Comparison of ENCODE assay signal across 27 mouse cellular contexts in the genomic region with DNA sequence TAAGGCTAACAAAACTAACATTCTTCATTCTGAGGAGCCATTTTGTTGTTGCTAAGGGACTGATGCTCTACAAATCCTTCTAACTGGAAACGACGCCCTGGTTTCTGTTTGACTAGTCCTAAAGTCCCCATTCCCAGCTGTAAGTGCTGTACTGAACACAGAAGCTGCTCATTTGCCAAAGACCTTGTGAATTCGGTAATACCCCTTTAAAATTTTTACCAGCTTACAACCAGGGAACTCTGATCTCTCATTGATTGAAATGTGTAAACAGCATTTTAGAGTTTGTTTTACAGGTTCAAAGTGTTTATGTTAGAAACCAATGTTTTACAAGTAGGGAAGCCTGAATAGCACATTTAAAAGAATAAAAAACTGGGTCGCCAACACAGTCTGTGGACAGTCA. TPM values are rescaled to one million over a fixed set of nuclear protein-coding genes. Genes with fewer than 3 reads are reported as not detected.
DNase-seq lines count a peak whose midpoint lies in the region; ATAC-seq and TF ChIP-seq lines count a peak whose summit lies in the region.
"Had no signal": no experiment of that assay in that cellular context is flagged by ENCODE, and none has a peak within 500 bp of the region (broad histone marks: within the 10 kb centered on the region; RNA-seq: fewer than 3 reads in every experiment).

No protein-coding gene starts in this region.

- peaks cover 9% of the 10 kb centered on the region for H3K36me3 ChIP-seq in liver, adult 2 months (ENCODE audit: control insufficient read depth, insufficient read depth, low read length)
- no peaks in the 10 kb centered on the region for H3K36me3 ChIP-seq in liver, embryonic 11.5 days (ENCODE audit: control insufficient read depth, insufficient read depth, low read length)
- H3K36me3 ChIP-seq in liver, embryonic 14.5 days (replicated peaks; ENCODE audit: control insufficient read depth, insufficient read depth, low read depth) = no peaks in the 10 kb centered on the region
- no peaks in the 10 kb centered on the region for H3K36me3 ChIP-seq in liver, embryonic 16.5 days (ENCODE audit: control insufficient read depth, insufficient read depth)
- no peaks in the 10 kb centered on the region for H3K36me3 ChIP-seq in midbrain, embryonic 11.5 days (ENCODE audit: control insufficient read depth, insufficient read depth, low read length)
- H3K36me3 ChIP-seq: embryonic facial prominence, embryonic 10.5 days; embryonic facial prominence, embryonic 13.5 days; forebrain, embryonic 12.5 days; forebrain, embryonic 15.5 days; heart, embryonic 12.5 days; heart, embryonic 15.5 days; hindbrain, embryonic 12.5 days; hindbrain, embryonic 15.5 days had no signal

- peaks cover 11% of the 10 kb centered on the region; the same call in 1 of the 2 replicates for H3K79me2 ChIP-seq in liver, adult 2 months (ENCODE audit: control insufficient read depth, insufficient read depth, low read length)

- H3K9ac ChIP-seq in liver, adult 2 months (ENCODE audit: low read depth, low read length) = peak overlapping the region; percentile 45; the same call in 1 of the 2 replicates
- H3K9ac ChIP-seq in liver, embryonic 11.5 days (ENCODE audit: low read depth, low read length) = no peak overlapping the region
- no peak overlapping the region for H3K9ac ChIP-seq in liver, embryonic 14.5 days (replicated peaks)
- no peak overlapping the region for H3K9ac ChIP-seq in liver, embryonic 16.5 days (ENCODE audit: low read depth, low read length)
- H3K9ac ChIP-seq in midbrain, embryonic 11.5 days (ENCODE audit: low read length) = no peak overlapping the region
- H3K9ac ChIP-seq: embryonic facial prominence, embryonic 13.5 days; forebrain, embryonic 12.5 days; forebrain, embryonic 15.5 days; heart, embryonic 12.5 days; heart, embryonic 15.5 days; hindbrain, embryonic 12.5 days; hindbrain, embryonic 15.5 days had no signal

- peak; percentile 98 for DNase-seq in liver, adult 2 months (ENCODE audit: extremely low read depth, low read depth, low spot score)
- DNase-seq in liver, embryonic 11.5 days (ENCODE audit: low spot score) = no peak
- peak in 1 of 3 experiments; percentile 16 for DNase-seq in liver, embryonic 14.5 days (ENCODE audit: low read depth in 3 of 3, low spot score in 3 of 3)
- DNase-seq in embryo, embryonic 9.5 days (ENCODE audit: extremely low spot score) = no peak
- DNase-seq in midbrain, embryonic 11.5 days (ENCODE audit: low spot score, missing footprints) = no peak
- DNase-seq: adrenal gland, adult 2 months; adrenal gland, postnatal 14 days; cerebellum, adult 11 months; cerebellum, adult 2 months; cerebellum, adult 9-11 months; cerebellum, postnatal 25 days; gastrocnemius, postnatal 10 days; gastrocnemius, postnatal 36 days; heart, adult 2 months had no signal

- no peak for TF ChIP-seq CTCF in liver, adult 2 months (IDR thresholded peaks at IDR 0.05; ENCODE audit: low read depth, low read length)
- no peak for TF ChIP-seq CTCF in liver, embryonic 14.5 days (IDR thresholded peaks at IDR 0.05; ENCODE audit: low read depth)

- no peak for TF ChIP-seq EP300 in liver, embryonic 14.5 days (IDR thresholded peaks at IDR 0.05; ENCODE audit: low read depth)

- no peak for ATAC-seq in liver, embryonic 11.5 days (replicated peaks; ENCODE audit: low FRiP score)
- 0 out of 2 replicates have a peak, but pooled peaks have one; percentile 31 for ATAC-seq in liver, embryonic 14.5 days (ENCODE audit: insufficient read depth)
- peak; percentile 80 for ATAC-seq in liver, embryonic 16.5 days (ENCODE audit: low read depth)
- no peak for ATAC-seq in midbrain, embryonic 11.5 days (ENCODE audit: low FRiP score)
- ATAC-seq: CD4-positive, CD25-positive, alpha-beta regulatory T cell, adult 4 months; forebrain, embryonic 15.5 days had no signal

- 15% methylated on average over 4 of the region's 4 CpGs for WGBS in liver, adult 2 months
- WGBS in liver, embryonic 11.5 days = 69% methylated on average over 4 of the region's 4 CpGs
- 56% methylated on average over 4 of the region's 4 CpGs for WGBS in liver, embryonic 14.5 days (ENCODE audit: insufficient replicate concordance)
- 56% methylated on average over 4 of the region's 4 CpGs for WGBS in liver, embryonic 16.5 days (ENCODE audit: insufficient replicate concordance)
- 85% methylated on average over 4 of the region's 4 CpGs for WGBS in midbrain, embryonic 11.5 days

- H3K4me3 ChIP-seq in liver, adult 2 months (ENCODE audit: insufficient read depth, low read depth, low read length) = 0 out of 2 replicates have a peak overlapping the region, but pooled peaks have one; percentile 20
- no peak overlapping the region for H3K4me3 ChIP-seq in liver, embryonic 11.5 days (ENCODE audit: low read depth, low read length)
- no peak overlapping the region for H3K4me3 ChIP-seq in liver, embryonic 14.5 days (ENCODE audit: insufficient read depth in 1 of 2, low read depth in 2 of 2, low read length in 2 of 2)
- H3K4me3 ChIP-seq in liver, embryonic 16.5 days (ENCODE audit: low read depth, low read length) = no peak overlapping the region
- no peak overlapping the region for H3K4me3 ChIP-seq in midbrain, embryonic 11.5 days (ENCODE audit: low read depth, low read length)
- H3K4me3 ChIP-seq: embryonic facial prominence, embryonic 10.5 days; embryonic facial prominence, embryonic 13.5 days; erythroblast, embryonic 14.5 days; forebrain, embryonic 12.5 days; forebrain, embryonic 15.5 days; heart, adult 2 months; heart, embryonic 12.5 days; hindbrain, embryonic 12.5 days; hindbrain, embryonic 15.5 days had no signal

- no peaks in the 10 kb centered on the region for H3K27me3 ChIP-seq in liver, adult 2 months (ENCODE audit: control insufficient read depth, insufficient read depth, low read length)
- H3K27me3 ChIP-seq in liver, embryonic 11.5 days (replicated peaks; ENCODE audit: control insufficient read depth, insufficient read depth, low read length) = no peaks in the 10 kb centered on the region
- no peaks in the 10 kb centered on the region for H3K27me3 ChIP-seq in liver, embryonic 14.5 days (ENCODE audit: control insufficient read depth, insufficient read depth, low read length)
- H3K27me3 ChIP-seq in liver, embryonic 16.5 days (ENCODE audit: control insufficient read depth, insufficient read depth, low read depth, low read length) = no peaks in the 10 kb centered on the region
- no peaks in the 10 kb centered on the region for H3K27me3 ChIP-seq in midbrain, embryonic 11.5 days (ENCODE audit: control insufficient read depth, insufficient read depth, low read length)
- H3K27me3 ChIP-seq: forebrain, embryonic 12.5 days; forebrain, embryonic 15.5 days; heart, embryonic 12.5 days; heart, embryonic 15.5 days; hindbrain, embryonic 12.5 days; hindbrain, embryonic 15.5 days had no signal

- peaks cover 24% of the 10 kb centered on the region for H3K4me1 ChIP-seq in liver, adult 2 months (ENCODE audit: control insufficient read depth, insufficient read depth, low read length)
- H3K4me1 ChIP-seq in liver, embryonic 11.5 days (replicated peaks; ENCODE audit: control insufficient read depth, insufficient read depth, low read length) = no peaks in the 10 kb centered on the region
- H3K4me1 ChIP-seq in liver, embryonic 14.5 days (replicated peaks; ENCODE audit: control insufficient read depth in 2 of 2, insufficient read depth in 2 of 2, low read length in 1 of 2) = peaks cover 0 to 5% of the 10 kb centered on the region in 2 experiments; a peak in 2 of 4 replicates
- H3K4me1 ChIP-seq in liver, embryonic 16.5 days (ENCODE audit: control insufficient read depth, low read depth, low read length) = no peaks in the 10 kb centered on the region
- H3K4me1 ChIP-seq in midbrain, embryonic 11.5 days (ENCODE audit: control insufficient read depth, insufficient read depth, low read length) = no peaks in the 10 kb centered on the region
- H3K4me1 ChIP-seq: embryonic facial prominence, embryonic 10.5 days; forebrain, embryonic 12.5 days; hindbrain, embryonic 12.5 days; hindbrain, embryonic 15.5 days had no signal

- peak overlapping the region; percentile 80 for H3K27ac ChIP-seq in liver, adult 2 months (replicated peaks; ENCODE audit: insufficient read depth, low read depth, low read length)
- no peak overlapping the region for H3K27ac ChIP-seq in liver, embryonic 11.5 days (ENCODE audit: low read depth, low read length)
- no peak overlapping the region for H3K27ac ChIP-seq in liver, embryonic 14.5 days
- peak overlapping the region; percentile 71 for H3K27ac ChIP-seq in liver, embryonic 16.5 days (ENCODE audit: low read length)
- no peak overlapping the region for H3K27ac ChIP-seq in midbrain, embryonic 11.5 days (ENCODE audit: low read depth, low read length)
- H3K27ac ChIP-seq: embryonic facial prominence, embryonic 10.5 days; embryonic facial prominence, embryonic 13.5 days; forebrain, embryonic 12.5 days; forebrain, embryonic 15.5 days; hindbrain, embryonic 12.5 days; hindbrain, embryonic 15.5 days had no signal

- no peak for TF ChIP-seq POLR2A in liver, adult 2 months (IDR thresholded peaks at IDR 0.05; ENCODE audit: extremely low read depth, insufficient read depth, low read length)

- no peaks in the 10 kb centered on the region for H3K9me3 ChIP-seq in liver, embryonic 11.5 days (ENCODE audit: control insufficient read depth, low read length)
- no peaks in the 10 kb centered on the region for H3K9me3 ChIP-seq in liver, embryonic 14.5 days (ENCODE audit: control insufficient read depth, low read length)
- H3K9me3 ChIP-seq in liver, embryonic 16.5 days (replicated peaks; ENCODE audit: control insufficient read depth, low read length) = no peaks in the 10 kb centered on the region
- H3K9me3 ChIP-seq in midbrain, embryonic 11.5 days (ENCODE audit: control insufficient read depth, low read length) = no peaks in the 10 kb centered on the region
- H3K9me3 ChIP-seq: embryonic facial prominence, embryonic 10.5 days; embryonic facial prominence, embryonic 13.5 days; forebrain, embryonic 12.5 days; forebrain, embryonic 15.5 days; heart, embryonic 12.5 days; heart, embryonic 15.5 days; hindbrain, embryonic 12.5 days; hindbrain, embryonic 15.5 days had no signal

- no peak overlapping the region for H3K4me2 ChIP-seq in liver, embryonic 11.5 days
- H3K4me2 ChIP-seq in liver, embryonic 14.5 days (ENCODE audit: low read depth) = peak overlapping the region; percentile 24; the same call in 1 of the 2 replicates
- H3K4me2 ChIP-seq in liver, embryonic 16.5 days (ENCODE audit: low read depth, low read length) = no peak overlapping the region; the same call in 1 of the 2 replicates
- no peak overlapping the region for H3K4me2 ChIP-seq in midbrain, embryonic 11.5 days
- H3K4me2 ChIP-seq: embryonic facial prominence, embryonic 13.5 days; forebrain, embryonic 12.5 days; forebrain, embryonic 15.5 days; hindbrain, embryonic 12.5 days; hindbrain, embryonic 15.5 days had no signal

RNA-seq across cellular contexts. Expression of a gene that starts 10.6 kb away (rescaled TPM):
- total RNA-seq in liver, adult 2 months (2014; rRNA removed) = 45.2 and 55.2 TPM in 2 replicates
- polyA plus RNA-seq in liver, adult 2 months (2012; rRNA removed) = 86.5 and 95.1 TPM in 2 replicates
- polyA plus RNA-seq in liver, embryonic 11.5 days (2014; fragmentation: Nextera tagmentation; extraction: Ambion mirVana) = 3.9 and 4.1 TPM in 2 replicates
- 8.7 TPM in 2 replicates for polyA plus RNA-seq in liver, embryonic 14.5 days (2012; rRNA removed)
- 10.3 and 10.8 TPM in 2 replicates for polyA plus RNA-seq in liver, embryonic 14.5 days (2014; fragmentation: Nextera tagmentation; extraction: Ambion mirVana)
- 13.6 and 19.5 TPM in 2 replicates for polyA plus RNA-seq in liver, embryonic 16.5 days (2015; fragmentation: Nextera tagmentation; extraction: Ambion mirVana)
- 1.3 and 1.7 TPM in 2 replicates for polyA plus RNA-seq in midbrain, embryonic 11.5 days (2014; fragmentation: Nextera tagmentation; extraction: Ambion mirVana)
- total RNA-seq: granulocyte monocyte progenitor cell, adult 5-6 weeks had no signal
- polyA plus RNA-seq: C2C12; CD4-positive, CD25-positive, alpha-beta regulatory T cell, adult 4 months; erythroblast, embryonic 14.5 days had no signal

Comparison
In these comparisons a context has a peak if more than half of its experiments do, and no peak if none do; other contexts are left out.
1. H3K27ac ChIP-seq: peak in liver, adult 2 months (single experiment) and liver, embryonic 16.5 days (single experiment); none in liver, embryonic 11.5 days (single experiment), liver, embryonic 14.5 days (single experiment) and midbrain, embryonic 11.5 days (single experiment).
2. ATAC-seq: peak in liver, embryonic 14.5 days (single experiment) and liver, embryonic 16.5 days (single experiment); none in liver, embryonic 11.5 days (single experiment) and midbrain, embryonic 11.5 days (single experiment).